Comparison of ENCODE assay signal across 17 mouse cellular contexts in genomic region chrX:109108117-109108805, GRCm38 (mm10).
"Had no signal": no experiment of that assay in that cellular context is flagged by ENCODE, and none has a peak within 500 bp of the region (broad histone marks: within the 10 kb centered on the region; RNA-seq: fewer than 3 reads in every experiment).

No protein-coding gene starts in this region.

- H3K4me1 ChIP-seq: liver, embryonic 13.5 days; midbrain, embryonic 15.5 days had no signal

- H3K9me3 ChIP-seq: liver, embryonic 13.5 days; midbrain, embryonic 12.5 days; midbrain, embryonic 15.5 days; neural tube, embryonic 13.5 days had no signal

- H3K36me3 ChIP-seq: liver, embryonic 13.5 days; midbrain, embryonic 12.5 days; midbrain, embryonic 15.5 days; neural tube, embryonic 13.5 days had no signal

- DNase-seq: kidney, adult 18-20 months; kidney, adult 9 months; kidney, postnatal 25 days; layer of hippocampus, adult 9-11 months; liver, embryonic 13.5 days; lung, embryonic 14.5 days; retina, postnatal 1 day; right cerebral cortex, postnatal 25 days; spleen, adult 18-20 months; thymus, postnatal 25 days had no signal

- H3K9ac ChIP-seq: liver, embryonic 13.5 days; lung, embryonic 14.5 days; midbrain, embryonic 12.5 days; midbrain, embryonic 15.5 days; neural tube, embryonic 13.5 days had no signal

- H3K27me3 ChIP-seq: liver, embryonic 13.5 days; midbrain, embryonic 12.5 days; midbrain, embryonic 15.5 days; neural tube, embryonic 13.5 days had no signal

- H3K4me2 ChIP-seq: liver, embryonic 13.5 days; lung, embryonic 14.5 days; midbrain, embryonic 12.5 days; midbrain, embryonic 15.5 days; neural tube, embryonic 13.5 days had no signal

- H3K27ac ChIP-seq: kidney, postnatal 0 days; layer of hippocampus, adult 2 months; liver, embryonic 13.5 days; midbrain, embryonic 12.5 days; midbrain, embryonic 15.5 days; neural tube, embryonic 13.5 days had no signal

- ATAC-seq: lung, postnatal 0 days; midbrain, embryonic 15.5 days had no signal

- H3K4me3 ChIP-seq: layer of hippocampus, adult 2 months; liver, embryonic 13.5 days; midbrain, embryonic 12.5 days; midbrain, embryonic 15.5 days; myocyte; neural tube, embryonic 13.5 days had no signal
